Mouse (Mus musculus) gastrocnemius, postnatal 25 days (tissue): ENCODE measurements around the gene Paics. TPM values are rescaled to one million over a fixed set of nuclear protein-coding genes. Genes with fewer than 3 reads are reported as not detected.

Experiments
- DNase-seq: peaks from one replicate; pipeline ENCODE4 v3.0.0; 2022
- total RNA-seq, 2 experiments: library from RNA; stranded (reverse); gene quantifications; 1 replicate in 1 of 2; 2 replicates in 1 of 2; pipeline ENCODE4 v1.2.3; 2021

Gene Paics
- total RNA-seq, 2 experiments from 2014 or later, result 110 to 117 TPM

- DNase-seq, result no peak
Observed at GRCm38 (mm10) chr5:77010352-77010751, 59.2 kb downstream of the Paics start.

- no peak for DNase-seq
Observed at GRCm38 (mm10) chr5:77011082-77011481, 60.0 kb downstream of the Paics start.

- DNase-seq, result no peak
Observed at GRCm38 (mm10) chr5:77013171-77013570, 62.1 kb downstream of the Paics start.

GRCm38 (mm10) chr5:77015544-77016482 is 64.7 kb downstream of the Paics start, which contains the start of gene Thegl:
TSS of gene Thegl (plus strand) at chr5:77016023.
- peak; percentile 67 for DNase-seq

Other genes with a start within 250 kb of the Paics start
- gene Aasdh, start 45.8 kb upstream of the Paics start, total RNA-seq, result 1 to 10 TPM; 7.3 to 7.8 TPM
- gene Ppat, start 271 bp downstream of the Paics start, total RNA-seq, result 10 to 100 TPM; 17.7 to 18.7 TPM
- gene Srp72, start 23.4 kb downstream of the Paics start, total RNA-seq, result 10 to 100 TPM; 51.3 to 53.1 TPM
- not detected for gene Arl9, start 52.7 kb downstream of the Paics start, total RNA-seq
- gene Thegl, start 64.7 kb downstream of the Paics start, total RNA-seq, result not detected
- 1 to 10 TPM; 3.4 to 5.7 TPM for gene Hopx, start 163.8 kb downstream of the Paics start, total RNA-seq